Mouse (Mus musculus) midbrain, embryonic 10.5 days (tissue): ENCODE measurements around the gene AC134908.4. TPM values are rescaled to one million over a fixed set of nuclear protein-coding genes. Genes with fewer than 3 reads are reported as not detected.
"Not testable (repeated sequence)": the region's sequence is repeated elsewhere in the genome, so short reads cannot be mapped to it uniquely, and the experiment has no call there.

Source experiments
- DNase-seq: peaks from one replicate; pipeline ENCODE4 v3.0.0-alpha.2; 2017; ENCODE audit warnings: low spot score
- H3K27ac ChIP-seq: fragments of 300-500 bp; sonication (generic); replicated peaks from 2 replicates; pipeline ENCODE4 v1.5.1; 2016; ENCODE audit warnings: mild to moderate bottlenecking
- H3K27me3 ChIP-seq: fragments of 300-500 bp; sonication (generic); 2 replicates; pipeline ENCODE4 v1.6.1; 2016; ENCODE audit warnings: low read depth, mild to moderate bottlenecking; ENCODE audit not compliant: poor library complexity, severe bottlenecking
- H3K36me3 ChIP-seq: fragments of 300-500 bp; sonication (generic); 2 replicates; pipeline ENCODE4 v1.6.1; 2016; ENCODE audit warnings: mild to moderate bottlenecking, moderate library complexity
- H3K4me1 ChIP-seq: fragments of 300-500 bp; sonication (generic); 2 replicates; pipeline ENCODE4 v1.6.1; 2016
- H3K4me3 ChIP-seq: fragments of 300-500 bp; sonication (generic); 2 replicates; pipeline ENCODE4 v1.5.1; 2016; ENCODE audit warnings: mild to moderate bottlenecking, moderate library complexity
- H3K9me3 ChIP-seq: fragments of 300-500 bp; sonication (generic); replicated peaks from 2 replicates; pipeline ENCODE4 v1.6.1; 2016; ENCODE audit warnings: mild to moderate bottlenecking
- WGBS: fragments of 180-500 bp; shearing (Covaris S2); methylation state at CpG from one replicate; pipeline ENCODE4 v1.1.7; 2016; 5-methylcytosine and 5-hydroxymethylcytosine counted together
- polyA plus RNA-seq: library from polyadenylated mRNA; unstranded; fragments of >200 nt; fragmentation: Nextera tagmentation; extraction: Ambion mirVana; gene quantifications from 2 replicates; pipeline ENCODE4 v1.2.1, GENCODE M21; 2016

Gene AC134908.4
- polyA plus RNA-seq, 1 experiment from 2014 or later = 2.9 TPM

- H3K9me3 ChIP-seq = no peaks in the 10 kb centered on the region
- no peaks in the 10 kb centered on the region for H3K36me3 ChIP-seq
- 67% methylated on average over 4 of the region's 4 CpGs for WGBS
- H3K27ac ChIP-seq = no peak overlapping the region
- peaks cover 45% of the 10 kb centered on the region for H3K4me1 ChIP-seq
- peaks cover 67% of the 10 kb centered on the region for H3K27me3 ChIP-seq
- no peak for DNase-seq
- H3K4me3 ChIP-seq = peak overlapping the region; percentile 84
Measured at GRCm38 (mm10) chr17:25810890-25811289, 15.4 kb upstream of the AC134908.4 start.

- Histone ChIP-seq H3K36me3 (no peaks in the 10 kb centered on the region), H3K27me3 (peaks cover 63% of the 10 kb centered on the region), H3K27ac (peak overlapping the region; percentile 95), H3K4me1 (peaks cover 45% of the 10 kb centered on the region), H3K4me3 (peak overlapping the region; percentile 84), H3K9me3 (no peaks in the 10 kb centered on the region)
- DNase-seq = no peak
- 8% methylated on average over 25 of the region's 25 CpGs for WGBS
Measured at GRCm38 (mm10) chr17:25809606-25810340, 14.3 kb upstream of the AC134908.4 start.

- Histone ChIP-seq H3K4me1 (peaks cover 49% of the 10 kb centered on the region), H3K27me3 (peaks cover 62% of the 10 kb centered on the region)
- WGBS = under 1% methylated on average over 98 of the region's 100 CpGs
Measured at GRCm38 (mm10) chr17:25808789-25809605, 13.5 kb upstream of the AC134908.4 start, which contains the start of gene Fbxl16. Fbxl16 (plus strand) TSS chr17:25809085.

GRCm38 (mm10) chr17:25808028-25808427, 12.6 kb upstream of the AC134908.4 start:
- peak overlapping the region; percentile 95 for H3K27ac ChIP-seq
- DNase-seq = no peak
- peaks cover 52% of the 10 kb centered on the region for H3K4me1 ChIP-seq
- H3K36me3 ChIP-seq = no peaks in the 10 kb centered on the region
- H3K9me3 ChIP-seq = no peaks in the 10 kb centered on the region
- peak overlapping the region; percentile 84 for H3K4me3 ChIP-seq
- H3K27me3 ChIP-seq = peaks cover 55% of the 10 kb centered on the region
- WGBS = 51% methylated on average over 5 of the region's 5 CpGs

More at GRCm38 (mm10) chr17:25808789-25809605, 13.5 kb upstream of the AC134908.4 start, which contains the start of gene Fbxl16:
- Histone ChIP-seq H3K4me3 (peak within 1 kb of the TSS; percentile 84), H3K36me3 (no peaks in the 10 kb centered on the region), H3K9me3 (no peaks in the 10 kb centered on the region), H3K27ac (peak within 1 kb of the TSS; percentile 95)
- DNase-seq = peak; percentile 86

- 40% methylated on average over 2 of the region's 2 CpGs for WGBS
- Histone ChIP-seq H3K4me1 (peaks cover 53% of the 10 kb centered on the region), H3K27me3 (peaks cover 49% of the 10 kb centered on the region)
- H3K27ac ChIP-seq, H3K9me3 ChIP-seq, H3K4me3 ChIP-seq, DNase-seq, H3K36me3 ChIP-seq: not testable (repeated sequence)
Measured at GRCm38 (mm10) chr17:25807452-25807851, 12.0 kb upstream of the AC134908.4 start.

GRCm38 (mm10) chr17:25806507-25806906, 11.0 kb upstream of the AC134908.4 start:
- DNase-seq = no peak
- peaks cover 59% of the 10 kb centered on the region for H3K4me1 ChIP-seq
- 88% methylated on average over 4 of the region's 4 CpGs for WGBS
- no peak overlapping the region for H3K4me3 ChIP-seq
- H3K27me3 ChIP-seq = peaks cover 49% of the 10 kb centered on the region
- H3K36me3 ChIP-seq = no peaks in the 10 kb centered on the region
- H3K27ac ChIP-seq = no peak overlapping the region
- H3K9me3 ChIP-seq = no peaks in the 10 kb centered on the region

GRCm38 (mm10) chr17:25802825-25803517, 7.5 kb upstream of the AC134908.4 start:
- 13% methylated on average over 10 of the region's 10 CpGs for WGBS
- Histone ChIP-seq H3K27me3 (peaks cover 21% of the 10 kb centered on the region), H3K4me3 (peak overlapping the region; percentile 38), H3K27ac (peak overlapping the region; percentile 89), H3K4me1 (peaks cover 32% of the 10 kb centered on the region), H3K9me3 (no peaks in the 10 kb centered on the region), H3K36me3 (no peaks in the 10 kb centered on the region)
- DNase-seq = peak; percentile 95

GRCm38 (mm10) chr17:25801029-25801428, 5.6 kb upstream of the AC134908.4 start:
- Histone ChIP-seq H3K4me3 (no peak overlapping the region), H3K36me3 (no peaks in the 10 kb centered on the region), H3K27ac (no peak overlapping the region), H3K27me3 (peaks cover 13% of the 10 kb centered on the region; the same call in 1 of the 2 replicates), H3K4me1 (peaks cover 44% of the 10 kb centered on the region), H3K9me3 (no peaks in the 10 kb centered on the region)
- DNase-seq = peak; percentile 75
- WGBS = 11% methylated on average over 6 of the region's 6 CpGs

GRCm38 (mm10) chr17:25796951-25797369, 1.5 kb upstream of the AC134908.4 start, which contains the start of gene Metrn:
Metrn (minus strand) TSS chr17:25797136.
- Histone ChIP-seq H3K9me3 (no peaks in the 10 kb centered on the region), H3K4me3 (peak within 1 kb of the TSS; percentile 85), H3K36me3 (peaks cover 24% of the 10 kb centered on the region), H3K27ac (peak within 1 kb of the TSS; percentile 96), H3K4me1 (peaks cover 61% of the 10 kb centered on the region), H3K27me3 (peaks cover 7% of the 10 kb centered on the region; the same call in 1 of the 2 replicates)
- DNase-seq = peak; percentile 96
- WGBS = 0% methylated on average over 35 of the region's 35 CpGs

GRCm38 (mm10) chr17:25796211-25796771, 832 bp upstream of the AC134908.4 start:
- no peak for DNase-seq
- peak overlapping the region; percentile 85 for H3K4me3 ChIP-seq
- H3K27me3 ChIP-seq = 0 out of 2 replicates have a peak, but pooled peaks cover under 1% of the 10 kb centered on the region
- H3K36me3 ChIP-seq = peaks cover 24% of the 10 kb centered on the region
- H3K4me1 ChIP-seq = peaks cover 67% of the 10 kb centered on the region
- H3K9me3 ChIP-seq = no peaks in the 10 kb centered on the region
- H3K27ac ChIP-seq = peak overlapping the region; percentile 96
- under 1% methylated on average over 37 of the region's 37 CpGs for WGBS

- Histone ChIP-seq H3K4me1 (peaks cover 77% of the 10 kb centered on the region), H3K27me3 (no peaks in the 10 kb centered on the region), H3K9me3 (no peaks in the 10 kb centered on the region), H3K4me3 (peak overlapping the region; percentile 85), H3K27ac (peak overlapping the region; percentile 96), H3K36me3 (peaks cover 28% of the 10 kb centered on the region)
- DNase-seq = no peak
- 54% methylated on average over 17 of the region's 17 CpGs for WGBS
Measured at GRCm38 (mm10) chr17:25794998-25795397, 461 bp downstream of the AC134908.4 start.

- H3K27ac ChIP-seq = peak overlapping the region; percentile 96
Measured at GRCm38 (mm10) chr17:25794197-25794596, 1.3 kb downstream of the AC134908.4 start.

More at GRCm38 (mm10) chr17:25794197-25794596, 1.3 kb downstream of the AC134908.4 start:
- Histone ChIP-seq H3K9me3 (no peaks in the 10 kb centered on the region), H3K27me3 (no peaks in the 10 kb centered on the region), H3K4me1 (peaks cover 77% of the 10 kb centered on the region), H3K4me3 (peak overlapping the region; percentile 85), H3K36me3 (peaks cover 36% of the 10 kb centered on the region)
- 42% methylated on average over 13 of the region's 13 CpGs for WGBS
- DNase-seq = peak; percentile 68
